ENCODE assay signal across 23 mouse cellular contexts in the genomic region with DNA sequence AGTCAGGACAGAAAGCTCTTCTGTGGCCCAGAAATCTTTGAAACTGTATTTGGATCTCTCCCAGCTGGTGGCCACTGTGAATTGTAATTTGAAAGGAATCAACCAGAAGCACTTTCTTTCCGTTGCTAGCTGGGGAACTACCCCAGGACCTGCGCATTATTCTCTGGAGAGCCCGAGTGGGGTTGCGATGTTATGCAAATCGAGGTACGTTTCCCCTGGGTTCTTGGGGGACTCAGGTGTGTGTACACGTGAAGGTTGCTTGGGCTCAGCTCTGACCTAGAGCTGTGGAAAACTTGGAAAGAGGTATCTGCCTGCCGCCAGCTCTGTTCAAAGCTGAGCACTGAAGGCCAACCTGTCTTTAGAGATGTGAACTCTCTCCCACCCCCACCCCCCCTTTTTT. TPM values are rescaled to one million over a fixed set of nuclear protein-coding genes. Genes with fewer than 3 reads are reported as not detected.
A peak's percentile ranks its signal among the peaks of the same experiment; 100 is the strongest.
DNase-seq lines count a peak whose midpoint lies in the region; ATAC-seq and TF ChIP-seq lines count a peak whose summit lies in the region.
"Had no signal": no experiment of that assay in that cellular context is flagged by ENCODE, and none has a peak within 500 bp of the region (broad histone marks: within the 10 kb centered on the region; RNA-seq: fewer than 3 reads in every experiment).

No protein-coding gene starts in this region.

- DNase-seq in heart, adult 2 months = no peak
- no peak for DNase-seq in heart, postnatal 14 days
- peak; percentile 31 for DNase-seq in kidney, adult 9 months
- DNase-seq in kidney, postnatal 4 days = no peak
- no peak for DNase-seq in lung, postnatal 36 days
- no peak for DNase-seq in embryo, embryonic 11 days
- DNase-seq: layer of hippocampus, adult 9-11 months; liver, embryonic 13.5 days; midbrain, embryonic 14.5 days; right cerebral cortex, adult 18-20 months had no signal

- intact Hi-C loops in heart, adult 2 months (cut with DNase I) = loop anchor here (2.0 to 10.0 kb wide), 2 partner anchors 19 to 613 kb away; partner anchors contain the start of gene Pim3
- intact Hi-C loops in heart, postnatal 14 days (cut with DNase I) = loop anchor here (2.0 kb wide), 1 partner anchor 21 kb away; the partner anchor contains the start of gene Shank3

- H3K9me3 ChIP-seq in lung, embryonic 15.5 days = no peaks in the 10 kb centered on the region
- H3K9me3 ChIP-seq in liver, embryonic 12.5 days (replicated peaks) = no peaks in the 10 kb centered on the region
- H3K9me3 ChIP-seq: embryonic facial prominence, embryonic 13.5 days; forebrain, embryonic 10.5 days; hindbrain, embryonic 13.5 days; liver, embryonic 13.5 days; stomach, embryonic 15.5 days had no signal

- H3K36me3 ChIP-seq in heart, adult 2 months (ENCODE audit: control insufficient read depth, insufficient read depth, low read length) = no peaks in the 10 kb centered on the region
- H3K36me3 ChIP-seq in lung, embryonic 15.5 days = no peaks in the 10 kb centered on the region
- H3K36me3 ChIP-seq in liver, embryonic 12.5 days = peaks cover 5% of the 10 kb centered on the region; the same call in 1 of the 2 replicates
- H3K36me3 ChIP-seq: embryonic facial prominence, embryonic 13.5 days; forebrain, embryonic 10.5 days; hindbrain, embryonic 13.5 days; liver, embryonic 13.5 days; stomach, embryonic 15.5 days had no signal

- H3K4me3 ChIP-seq in heart, adult 2 months = no peak overlapping the region
- H3K4me3 ChIP-seq in lung, embryonic 15.5 days = no peak overlapping the region
- H3K4me3 ChIP-seq in liver, embryonic 12.5 days = no peak overlapping the region
- H3K4me3 ChIP-seq: embryonic facial prominence, embryonic 13.5 days; liver, embryonic 13.5 days; stomach, embryonic 15.5 days had no signal

- TF ChIP-seq POLR2A in heart, adult 2 months (IDR thresholded peaks at IDR 0.05; ENCODE audit: insufficient read depth, low read depth, low read length) = no peak

- WGBS in heart, adult 2 months = 50% methylated on average over 8 of the region's 8 CpGs
- WGBS in lung, embryonic 15.5 days = 66% methylated on average over 8 of the region's 8 CpGs
- WGBS in liver, embryonic 12.5 days (ENCODE audit: insufficient replicate concordance) = 60% methylated on average over 8 of the region's 8 CpGs

- H3K27ac ChIP-seq in heart, adult 2 months = peak overlapping the region; percentile 71
- no peak overlapping the region for H3K27ac ChIP-seq in lung, embryonic 15.5 days
- no peak overlapping the region for H3K27ac ChIP-seq in liver, embryonic 12.5 days
- H3K27ac ChIP-seq: embryonic facial prominence, embryonic 13.5 days; forebrain, embryonic 10.5 days; hindbrain, embryonic 13.5 days; liver, embryonic 13.5 days; macrophage had no signal

- no peak for TF ChIP-seq CTCF in heart, adult 2 months (IDR thresholded peaks at IDR 0.05)

- H3K9ac ChIP-seq in heart, adult 2 months (ENCODE audit: low read depth, low read length) = no peak overlapping the region
- no peak overlapping the region for H3K9ac ChIP-seq in lung, embryonic 15.5 days
- no peak overlapping the region for H3K9ac ChIP-seq in liver, embryonic 12.5 days
- H3K9ac ChIP-seq: embryonic facial prominence, embryonic 13.5 days; hindbrain, embryonic 13.5 days; liver, embryonic 13.5 days; stomach, embryonic 15.5 days had no signal

- no peaks in the 10 kb centered on the region for H3K79me2 ChIP-seq in heart, adult 2 months (replicated peaks; ENCODE audit: control insufficient read depth, insufficient read depth, low read length)

- no peak for ATAC-seq in lung, embryonic 15.5 days (ENCODE audit: borderline replicate concordance, extremely low read depth, low FRiP score, low TSS enrichment)
- ATAC-seq in liver, embryonic 12.5 days = no peak
- ATAC-seq: activated CD4-positive, CD25-positive, alpha-beta regulatory T cell, adult 4 months; intestine, embryonic 16.5 days had no signal

- peak overlapping the region; percentile 79; the same call in 1 of the 2 replicates for H3K4me2 ChIP-seq in lung, embryonic 15.5 days
- H3K4me2 ChIP-seq in liver, embryonic 12.5 days = 0 out of 2 replicates have a peak overlapping the region, but pooled peaks have one; percentile 4
- H3K4me2 ChIP-seq: embryonic facial prominence, embryonic 13.5 days; stomach, embryonic 15.5 days had no signal

- no peaks in the 10 kb centered on the region for H3K27me3 ChIP-seq in heart, adult 2 months (ENCODE audit: control insufficient read depth, insufficient read depth, low read length)
- no peaks in the 10 kb centered on the region for H3K27me3 ChIP-seq in lung, embryonic 15.5 days
- H3K27me3 ChIP-seq in liver, embryonic 12.5 days (replicated peaks) = no peaks in the 10 kb centered on the region
- H3K27me3 ChIP-seq: embryonic facial prominence, embryonic 13.5 days; liver, embryonic 13.5 days; stomach, embryonic 15.5 days had no signal

- TF ChIP-seq EP300 in heart, adult 2 months (IDR thresholded peaks at IDR 0.05; ENCODE audit: insufficient read depth, low read depth, low read length) = no peak

- peaks cover 12% of the 10 kb centered on the region for H3K4me1 ChIP-seq in heart, adult 2 months (ENCODE audit: control insufficient read depth, insufficient read depth, low read length)
- 0 out of 2 replicates have a peak, but pooled peaks cover 4% of the 10 kb centered on the region for H3K4me1 ChIP-seq in lung, embryonic 15.5 days
- H3K4me1 ChIP-seq in liver, embryonic 12.5 days = peaks cover 31% of the 10 kb centered on the region

RNA-seq across cellular contexts. Expression of gene Arsa, which starts 0.6 kb away (rescaled TPM):
- 10 to 100 TPM; 11.1 to 13.5 TPM for total RNA-seq in heart, adult 2 months (2021)
- polyA plus RNA-seq in heart, adult 2 months (2012; rRNA removed) = 19.5 and 22.1 TPM in 2 replicates
- total RNA-seq in heart, postnatal 14 days (2021) = 10 to 100 TPM; 13.7 to 15.5 TPM
- 21.5 and 22.7 TPM in 2 replicates for polyA plus RNA-seq in lung, embryonic 15.5 days (2015; fragmentation: Nextera tagmentation; extraction: Ambion mirVana)
- 6.6 and 7.0 TPM in 2 replicates for polyA plus RNA-seq in liver, embryonic 12.5 days (2016; fragmentation: Nextera tagmentation; extraction: Ambion mirVana)

RNA-seq across cellular contexts. Expression of gene Shank3, which starts 21.6 kb away (rescaled TPM):
- total RNA-seq in heart, adult 2 months (2021) = 10 to 100 TPM; 44.3 to 52.2 TPM
- 29.6 and 31.0 TPM in 2 replicates for polyA plus RNA-seq in heart, adult 2 months (2012; rRNA removed)
- 10 to 100 TPM; 78.7 to 83.9 TPM for total RNA-seq in heart, postnatal 14 days (2021)
- 2.5 and 2.8 TPM in 2 replicates for polyA plus RNA-seq in lung, embryonic 15.5 days (2015; fragmentation: Nextera tagmentation; extraction: Ambion mirVana)
- polyA plus RNA-seq in liver, embryonic 12.5 days (2016; fragmentation: Nextera tagmentation; extraction: Ambion mirVana) = 0.81 and 1.4 TPM in 2 replicates
- polyA plus RNA-seq: activated CD4-positive, CD25-positive, alpha-beta regulatory T cell, adult 4 months; macrophage had no signal

RNA-seq across cellular contexts. Expression of gene Mapk8ip2, which starts 24.1 kb away (rescaled TPM):
- total RNA-seq in heart, adult 2 months (2021) = under 1 TPM in 1 of 2 experiments, not detected in 1; 0.16 TPM
- 0.18 and 0.29 TPM in 2 replicates for polyA plus RNA-seq in heart, adult 2 months (2012; rRNA removed)
- under 1 TPM; 0.05 to 0.31 TPM for total RNA-seq in heart, postnatal 14 days (2021)
- 0.65 and 0.97 TPM in 2 replicates for polyA plus RNA-seq in lung, embryonic 15.5 days (2015; fragmentation: Nextera tagmentation; extraction: Ambion mirVana)
- 0.05 and 0.13 TPM in 2 replicates for polyA plus RNA-seq in liver, embryonic 12.5 days (2016; fragmentation: Nextera tagmentation; extraction: Ambion mirVana)
- total RNA-seq: common myeloid progenitor, adult 5-6 weeks had no signal
- polyA plus RNA-seq: C2C12, macrophage had no signal

RNA-seq across cellular contexts. Expression of gene Chkb, which starts 48.1 kb away (rescaled TPM):
- total RNA-seq in heart, adult 2 months (2021) = 10 to 100 TPM; 46.8 to 48.2 TPM
- 81.3 and 91.7 TPM in 2 replicates for polyA plus RNA-seq in heart, adult 2 months (2012; rRNA removed)
- 10 to 100 TPM; 50.9 to 59.9 TPM for total RNA-seq in heart, postnatal 14 days (2021)
- 51.3 and 57.9 TPM in 2 replicates for polyA plus RNA-seq in lung, embryonic 15.5 days (2015; fragmentation: Nextera tagmentation; extraction: Ambion mirVana)
- polyA plus RNA-seq in liver, embryonic 12.5 days (2016; fragmentation: Nextera tagmentation; extraction: Ambion mirVana) = 29.0 and 30.4 TPM in 2 replicates

RNA-seq across cellular contexts. Expression of gene Gm44502, which starts 48.3 kb away (rescaled TPM):
- total RNA-seq in heart, adult 2 months (2021) = 1 to 10 TPM; 5.5 to 9.5 TPM
- polyA plus RNA-seq in heart, adult 2 months (2012; rRNA removed) = 2.1 and 2.5 TPM in 2 replicates
- total RNA-seq in heart, postnatal 14 days (2021) = 10 to 100 TPM; 11.0 to 14.6 TPM
- polyA plus RNA-seq in lung, embryonic 15.5 days (2015; fragmentation: Nextera tagmentation; extraction: Ambion mirVana) = 0.40 TPM in 1 of 2 replicates, not detected in the other
- not detected in 2 replicates for polyA plus RNA-seq in liver, embryonic 12.5 days (2016; fragmentation: Nextera tagmentation; extraction: Ambion mirVana)
- total RNA-seq: adrenal gland, postnatal 25 days had no signal
- polyA plus RNA-seq: activated CD4-positive, CD25-positive, alpha-beta regulatory T cell, adult 4 months; embryonic facial prominence, embryonic 13.5 days; forebrain, embryonic 10.5 days; hindbrain, embryonic 13.5 days; intestine, embryonic 16.5 days; macrophage; midbrain, embryonic 14.5 days; stomach, embryonic 15.5 days; thymus, postnatal 0 days had no signal
